Mouse (Mus musculus) right cerebral cortex, postnatal 14 days (tissue): ENCODE measurements around the gene Ttc13.
A peak's percentile ranks its signal among the peaks of the same experiment; 100 is the strongest.

Source experiments
- DNase-seq: peaks from one replicate; pipeline ENCODE4 v3.0.0; 2022

Ttc13 gene

GRCm38 (mm10) chr8:124721862-124722515 lies at the start of gene Ttc13, which contains the start of gene Arv1:
TSS of gene Ttc13 (minus strand) at chr8:124721983.
TSS of gene Arv1 (plus strand) at chr8:124722139.
- DNase-seq: peak; percentile 93

GRCm38 (mm10) chr8:124763061-124763460 lies 41.3 kb upstream of the Ttc13 start:
- DNase-seq: no peak

- no peak for DNase-seq
These were observed 36.8 kb upstream of the Ttc13 start for GRCm38 (mm10) chr8:124758544-124758943.

GRCm38 (mm10) chr8:124756601-124757000 lies 34.8 kb upstream of the Ttc13 start:
- DNase-seq: no peak

GRCm38 (mm10) chr8:124756153-124756552 lies 34.4 kb upstream of the Ttc13 start:
- no peak for DNase-seq

GRCm38 (mm10) chr8:124755481-124755880 lies 33.7 kb upstream of the Ttc13 start:
- no peak for DNase-seq

GRCm38 (mm10) chr8:124754792-124755190 lies 33.0 kb upstream of the Ttc13 start:
- DNase-seq: no peak

GRCm38 (mm10) chr8:124754101-124754791 lies 32.5 kb upstream of the Ttc13 start:
- no peak for DNase-seq

- no peak for DNase-seq
These were observed 30.6 kb upstream of the Ttc13 start for GRCm38 (mm10) chr8:124752325-124752862.

GRCm38 (mm10) chr8:124751709-124752173 lies 30.0 kb upstream of the Ttc13 start, which contains the start of gene Fam89a:
TSS of gene Fam89a (minus strand) at chr8:124751832.
- DNase-seq: no peak

GRCm38 (mm10) chr8:124751191-124751590 lies 29.4 kb upstream of the Ttc13 start:
- DNase-seq: no peak

- no peak for DNase-seq
These were observed 24.9 kb upstream of the Ttc13 start for GRCm38 (mm10) chr8:124746661-124747060.

GRCm38 (mm10) chr8:124739268-124739667 lies 17.5 kb upstream of the Ttc13 start:
- DNase-seq: no peak

GRCm38 (mm10) chr8:124735371-124735911 lies 13.7 kb upstream of the Ttc13 start:
- no peak for DNase-seq

- DNase-seq: no peak
These were observed 11.0 kb upstream of the Ttc13 start for GRCm38 (mm10) chr8:124732828-124733227.

GRCm38 (mm10) chr8:124724301-124724700 lies 2.5 kb upstream of the Ttc13 start:
- DNase-seq: no peak

GRCm38 (mm10) chr8:124720938-124721861 lies 583 bp downstream of the Ttc13 start:
- no peak for DNase-seq

- DNase-seq: no peak
These were observed 1.6 kb downstream of the Ttc13 start for GRCm38 (mm10) chr8:124720133-124720532.

- no peak for DNase-seq
These were observed 6.0 kb downstream of the Ttc13 start for GRCm38 (mm10) chr8:124715736-124716135.

GRCm38 (mm10) chr8:124713207-124713606 lies 8.6 kb downstream of the Ttc13 start:
- no peak for DNase-seq

GRCm38 (mm10) chr8:124705823-124706222 lies 16.0 kb downstream of the Ttc13 start:
- DNase-seq: no peak

- DNase-seq: no peak
These were observed 17.4 kb downstream of the Ttc13 start for GRCm38 (mm10) chr8:124704376-124704775.

GRCm38 (mm10) chr8:124703526-124703925 lies 18.3 kb downstream of the Ttc13 start:
- DNase-seq: no peak
